Mouse (Mus musculus) left cerebral cortex, adult 8-10 months (tissue): ENCODE data around the gene Mycbp. TPM values are rescaled to one million over a fixed set of nuclear protein-coding genes. Genes with fewer than 3 reads are reported as not detected.
"Not testable (repeated sequence)": the region's sequence is repeated elsewhere in the genome, so short reads cannot be mapped to it uniquely, and the experiment has no call there.

Experiments
- DNase-seq, 2 experiments: peaks; one replicate each; pipeline ENCODE4 v3.0.0; 2022; ENCODE audit warnings: low spot score in 2 of 2
- total RNA-seq, 4 experiments: library from RNA; stranded (reverse); gene quantifications; 2 replicates each; pipeline ENCODE4 v1.2.4; 2022

The Mycbp gene
- total RNA-seq, 4 experiments from 2014 or later: 6.9 to 12.3 (median 9.6) TPM

GRCm38 (mm10) chr4:123939838-123940237, 35.2 kb downstream of the Mycbp start:
- peak; percentile 23 to 67 for DNase-seq

GRCm38 (mm10) chr4:123940878-123941277, 36.2 kb downstream of the Mycbp start:
- DNase-seq: not testable (repeated sequence)

- no peak for DNase-seq
Measured at GRCm38 (mm10) chr4:123946701-123947100, 42.1 kb downstream of the Mycbp start.

- DNase-seq: no peak
Measured at GRCm38 (mm10) chr4:123947149-123947548, 42.5 kb downstream of the Mycbp start.

- no peak for DNase-seq
Measured at GRCm38 (mm10) chr4:123948901-123949300, 44.3 kb downstream of the Mycbp start.

- no peak for DNase-seq
Measured at GRCm38 (mm10) chr4:123949649-123950048, 45.0 kb downstream of the Mycbp start.

- DNase-seq: no peak
Measured at GRCm38 (mm10) chr4:123952059-123952458, 47.4 kb downstream of the Mycbp start.

- DNase-seq: peak; percentile 30 to 67
Measured at GRCm38 (mm10) chr4:123956703-123957491, 52.3 kb downstream of the Mycbp start.

GRCm38 (mm10) chr4:123957492-123957808, 52.8 kb downstream of the Mycbp start:
- DNase-seq: no peak

GRCm38 (mm10) chr4:123957891-123958290, 53.3 kb downstream of the Mycbp start:
- no peak for DNase-seq

GRCm38 (mm10) chr4:123960955-123961354, 56.3 kb downstream of the Mycbp start:
- DNase-seq: no peak

Other genes starting within 250 kb of the Mycbp start
- 100 to 1,000 TPM; 214 to 262 (median 235) TPM for gene Macf1, start 220.5 kb upstream of the Mycbp start, total RNA-seq
- 100 to 1,000 TPM; 156 to 202 (median 174) TPM for gene Ndufs5, start 186.6 kb upstream of the Mycbp start, total RNA-seq
- 10 to 100 TPM; 50.2 to 59.8 (median 52.1) TPM for gene Akirin1, start 154.5 kb upstream of the Mycbp start, total RNA-seq
- under 1 TPM; 0.40 to 0.94 (median 0.80) TPM for gene Rhbdl2, start 117.0 kb upstream of the Mycbp start, total RNA-seq
- under 1 TPM in 1 of 4 experiments, not detected in 3; 0.16 TPM for gene 4933427I04Rik, start 45.2 kb upstream of the Mycbp start, total RNA-seq
- 10 to 100 TPM; 66.4 to 69.6 (median 67.6) TPM for gene Rragc, start 12.6 kb downstream of the Mycbp start, total RNA-seq
- not detected for gene 4930535I16Rik, start 13.2 kb downstream of the Mycbp start, total RNA-seq